Mouse (Mus musculus) layer of hippocampus, adult 8-10 months (tissue): ENCODE data around the gene Gm28305. TPM values are rescaled to one million over a fixed set of nuclear protein-coding genes. Genes with fewer than 3 reads are reported as not detected.
A peak's percentile ranks its signal among the peaks of the same experiment; 100 is the strongest.

ENCODE experiments used
- DNase-seq, 2 experiments: peaks; one replicate each; pipeline ENCODE4 v3.0.0; 2022; ENCODE audit warnings: low spot score in 2 of 2
- total RNA-seq, 4 experiments: library from RNA; stranded (reverse); gene quantifications; 2 replicates each; pipeline ENCODE4 v1.2.4; 2022

Gene Gm28305
- total RNA-seq, 4 experiments from 2014 or later: not detected

GRCm38 (mm10) chr9:104070241-104070640, 29.8 kb downstream of the Gm28305 start:
- DNase-seq: no peak

DNA sequence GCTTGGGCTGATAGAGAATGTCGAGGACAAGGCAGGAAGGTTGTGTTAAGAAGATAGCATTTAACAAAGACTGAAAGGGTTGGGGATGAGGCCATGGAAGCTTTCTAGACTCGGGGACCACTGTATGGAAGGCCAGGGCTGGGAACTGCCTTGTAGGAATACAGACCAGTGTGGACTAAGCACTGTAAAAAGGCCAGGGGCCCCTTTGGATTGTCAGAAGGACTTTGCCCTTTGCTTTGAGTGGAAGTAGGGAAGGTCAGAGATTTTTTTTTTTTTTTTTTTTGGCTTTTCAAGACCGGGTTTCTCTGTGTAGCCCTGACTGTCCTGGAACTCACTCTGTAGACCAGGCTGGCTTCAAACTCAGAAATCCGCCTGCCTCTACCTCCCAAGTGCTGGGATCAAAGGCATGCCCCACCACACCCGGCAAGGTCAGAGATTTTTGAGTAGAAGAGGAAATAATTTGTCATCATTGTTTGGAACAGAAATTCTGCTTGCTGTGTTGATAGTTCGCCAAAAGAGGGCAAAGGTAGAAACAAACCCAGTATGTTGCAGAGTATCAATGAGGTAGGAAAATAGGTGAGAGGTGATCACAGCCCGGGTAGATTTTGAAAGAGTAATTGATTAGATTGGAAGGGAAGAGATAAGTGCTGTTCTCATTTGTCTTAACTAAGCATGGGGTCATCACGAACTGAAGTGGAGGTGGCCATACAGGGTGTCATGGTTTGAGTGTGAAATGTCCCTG, 30.6 kb downstream of the Gm28305 start:
- DNase-seq: no peak

DNA sequence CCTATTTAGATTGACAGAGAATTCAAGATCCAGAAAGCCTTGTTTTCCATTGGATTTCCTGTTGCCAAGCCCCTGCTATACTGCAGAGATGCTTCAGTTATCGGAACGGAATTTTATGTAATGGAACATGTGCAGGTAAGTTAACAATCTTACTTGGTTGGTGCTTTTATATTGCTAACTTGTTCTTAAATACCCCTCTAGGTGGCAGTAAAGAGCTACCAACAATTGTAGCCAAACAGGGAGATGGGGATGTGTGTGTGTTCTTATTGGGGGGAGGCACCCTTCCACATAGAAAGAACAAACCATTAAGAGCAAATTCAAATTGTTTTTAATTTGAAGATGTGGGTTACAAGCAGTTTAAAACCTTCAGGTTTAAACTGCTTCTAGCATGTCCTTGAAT, 35.3 kb downstream of the Gm28305 start:
- DNase-seq: no peak

GRCm38 (mm10) chr9:104078780-104079179, 38.3 kb downstream of the Gm28305 start:
- no peak for DNase-seq

GRCm38 (mm10) chr9:104079379-104079778, 38.9 kb downstream of the Gm28305 start:
- peak in 1 of 2 experiments; percentile 37 for DNase-seq

GRCm38 (mm10) chr9:104080038-104080437, 39.6 kb downstream of the Gm28305 start:
- DNase-seq: no peak

DNA sequence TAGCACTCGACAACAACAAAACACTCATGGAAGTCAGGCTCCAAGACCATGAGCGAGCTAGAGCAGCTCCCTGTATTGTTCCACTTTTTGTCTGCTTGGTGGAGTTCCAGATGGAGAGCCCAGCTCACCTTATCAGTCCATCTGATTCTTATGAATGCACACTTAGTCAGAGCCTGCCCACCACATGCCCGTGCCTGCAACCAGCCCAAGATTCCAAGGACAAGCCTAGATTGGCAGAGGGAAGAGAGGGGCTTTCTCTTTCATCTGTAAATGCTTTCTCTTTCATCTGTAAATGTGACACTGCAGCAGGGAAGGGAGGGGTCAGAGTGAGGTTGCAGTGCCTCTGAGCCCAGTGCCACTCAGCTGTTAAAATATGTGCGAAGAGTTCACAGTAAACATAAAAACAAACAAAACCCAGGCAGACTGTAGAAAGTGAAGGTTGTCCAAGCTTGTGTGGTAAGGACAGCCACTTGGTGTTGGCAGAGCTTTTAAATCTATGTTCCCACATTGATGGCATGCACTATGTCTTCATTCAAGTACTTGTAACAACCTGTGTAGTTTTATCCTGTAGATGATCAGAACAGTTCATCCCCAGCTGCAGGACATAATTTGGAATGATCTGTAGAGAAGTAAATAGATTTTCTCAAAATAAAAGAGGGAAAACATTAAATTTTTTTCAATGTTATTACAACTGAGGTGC, 45.4 kb downstream of the Gm28305 start:
- DNase-seq: no peak

DNA sequence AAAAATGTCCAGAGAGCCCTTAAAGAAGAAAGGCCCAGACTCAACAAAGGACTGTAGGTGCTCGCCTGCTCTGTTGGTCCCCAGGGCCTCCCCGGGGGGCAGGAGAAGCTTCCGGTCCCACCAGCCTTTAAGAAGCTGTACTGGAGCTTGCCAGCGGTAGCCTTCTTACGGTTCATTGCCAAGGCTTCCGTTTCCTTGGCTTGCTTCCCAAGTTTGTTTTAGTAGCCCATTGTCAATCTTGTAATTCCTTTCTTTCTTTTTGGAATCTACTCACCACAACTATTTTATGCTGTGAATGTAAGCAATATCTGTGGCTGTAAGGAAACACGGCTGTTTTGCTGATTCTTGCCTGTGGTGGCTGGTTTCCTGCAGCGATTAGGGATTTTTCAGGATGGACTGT, 48.1 kb downstream of the Gm28305 start:
- peak in 1 of 2 experiments; percentile 11 for DNase-seq

- no peak for DNase-seq
Observed at GRCm38 (mm10) chr9:104092945-104093344, 52.5 kb downstream of the Gm28305 start.

DNA sequence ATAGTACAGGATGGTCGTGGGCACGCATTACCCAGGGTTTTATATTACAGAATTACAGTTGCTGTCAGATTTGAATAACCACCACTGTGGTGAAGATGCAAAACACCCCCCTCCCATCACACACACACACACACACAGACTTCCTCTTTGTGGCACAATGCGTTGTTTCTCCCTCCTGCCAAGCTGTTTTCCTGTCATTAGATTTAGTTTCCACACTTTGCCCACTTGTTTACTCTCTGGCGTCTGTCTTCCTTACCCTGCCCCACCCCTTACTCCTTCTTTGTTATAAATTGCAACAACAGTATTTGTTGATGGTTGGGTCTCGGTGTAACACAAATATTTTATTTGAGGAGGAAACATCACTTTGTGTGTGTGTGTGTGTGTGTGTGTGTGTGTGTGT, 57.8 kb downstream of the Gm28305 start:
- no peak for DNase-seq

GRCm38 (mm10) chr9:104099060-104099459, 58.6 kb downstream of the Gm28305 start:
- no peak for DNase-seq

- DNase-seq: no peak
Observed at GRCm38 (mm10) chr9:104100822-104101221, 60.4 kb downstream of the Gm28305 start.

- no peak for DNase-seq
Observed at GRCm38 (mm10) chr9:104101458-104101857, 61.0 kb downstream of the Gm28305 start.

GRCm38 (mm10) chr9:104102301-104102700, 61.8 kb downstream of the Gm28305 start:
- DNase-seq: no peak

GRCm38 (mm10) chr9:104102901-104103300, 62.4 kb downstream of the Gm28305 start:
- DNase-seq: no peak

DNA sequence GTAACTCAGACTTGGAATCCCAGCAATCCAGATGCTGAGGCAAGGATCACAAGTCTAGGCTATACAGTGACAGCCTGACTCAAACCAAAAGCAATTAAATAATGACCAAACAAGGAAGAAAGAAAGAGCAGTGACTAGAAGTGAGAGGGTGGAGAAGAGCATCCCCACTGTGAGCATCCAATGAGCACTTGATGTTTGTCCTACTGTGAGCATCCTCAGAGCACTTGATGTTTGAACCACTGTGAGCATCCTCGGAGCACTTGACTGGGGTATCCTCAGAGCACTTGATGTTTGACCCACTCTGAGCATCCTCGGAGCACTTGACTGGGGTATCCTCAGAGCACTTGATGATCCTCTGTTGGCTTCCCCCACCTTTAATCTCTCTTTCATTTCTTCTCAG, 64.5 kb downstream of the Gm28305 start:
- DNase-seq: no peak

DNA sequence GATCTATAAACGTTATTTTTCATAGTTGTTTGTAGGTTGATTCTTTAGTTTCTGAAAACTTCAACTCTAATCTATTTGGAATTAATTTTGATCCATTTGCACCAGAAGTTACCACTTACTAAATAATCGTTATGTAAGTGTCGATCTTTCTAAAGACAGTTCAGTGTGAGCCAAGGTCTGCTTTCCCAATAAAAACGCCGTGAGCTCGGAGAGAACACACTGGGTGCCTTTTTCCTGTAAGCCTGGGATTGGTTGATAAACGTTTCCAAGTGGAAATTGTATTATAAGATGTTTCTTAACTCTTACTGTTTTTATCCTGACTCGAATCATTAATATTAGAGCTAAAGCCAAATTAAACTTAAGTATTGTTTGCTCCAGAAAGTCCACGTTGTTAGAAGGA, 66.5 kb downstream of the Gm28305 start:
- DNase-seq: no peak

DNA sequence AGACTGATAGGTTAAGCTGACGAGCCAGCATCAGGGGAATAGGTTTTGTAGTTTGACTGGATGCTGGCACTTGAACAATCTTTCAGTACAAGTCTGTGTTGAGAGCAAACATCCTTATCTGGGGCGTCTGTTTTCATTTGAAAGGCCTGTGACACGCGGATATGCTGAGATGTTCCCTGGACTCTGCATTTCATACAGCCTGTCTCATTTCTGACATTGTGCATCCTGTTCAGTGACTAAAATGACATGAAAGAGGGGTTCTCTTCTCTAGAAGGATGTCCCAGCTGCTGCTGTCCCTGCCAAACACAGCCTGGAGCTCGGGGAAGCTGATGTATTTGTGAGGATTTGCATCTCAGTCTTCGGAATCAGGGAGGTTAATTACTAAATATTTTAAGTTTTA, 67.0 kb downstream of the Gm28305 start:
- no peak for DNase-seq

DNA sequence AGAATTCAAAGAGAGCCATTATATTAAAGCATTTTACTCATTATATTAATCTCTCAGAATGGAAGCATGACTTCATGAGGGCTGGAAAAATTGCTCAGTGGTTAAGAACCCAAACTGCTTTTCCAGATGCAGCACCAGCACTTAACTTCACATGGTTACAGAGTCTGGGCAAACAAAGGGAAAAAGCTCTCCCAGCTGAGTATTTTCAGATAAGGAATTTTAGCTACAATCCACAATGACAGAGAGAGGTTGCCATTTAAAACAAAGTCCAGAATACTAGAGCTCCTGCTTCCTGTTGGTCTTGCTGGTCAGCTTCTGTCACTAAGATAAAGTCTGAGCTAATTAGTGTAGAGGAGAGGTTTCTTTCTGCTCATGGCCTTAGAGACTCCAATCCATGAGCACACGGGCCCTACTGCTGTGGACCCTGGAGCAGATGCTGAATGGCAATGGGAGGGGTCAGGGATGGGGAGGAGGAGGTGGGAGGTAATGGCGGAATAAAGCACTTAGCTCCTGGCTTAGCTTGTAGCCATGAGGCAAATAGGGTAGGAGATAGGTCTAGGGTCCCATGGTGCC, 68.2 kb downstream of the Gm28305 start:
- DNase-seq: no peak

DNA sequence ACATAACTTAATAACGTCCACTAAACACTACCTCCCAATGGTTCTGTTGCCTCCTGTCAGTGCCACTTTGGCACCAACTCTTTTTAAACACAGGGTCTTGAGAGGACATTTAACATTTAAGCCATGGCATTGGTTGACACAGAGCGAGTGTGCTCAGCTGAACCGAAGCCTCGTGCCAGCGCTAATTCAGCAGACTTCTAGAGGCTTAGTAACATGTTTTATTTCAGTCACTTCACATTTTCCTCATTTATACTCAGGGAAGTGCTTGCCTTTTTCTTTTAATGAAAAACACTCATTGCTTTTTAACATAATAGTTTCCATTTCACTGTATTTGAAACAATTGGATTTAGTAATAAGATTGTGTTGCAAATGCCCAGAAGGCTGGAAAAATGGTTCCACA, 68.7 kb downstream of the Gm28305 start:
- no peak for DNase-seq

DNA sequence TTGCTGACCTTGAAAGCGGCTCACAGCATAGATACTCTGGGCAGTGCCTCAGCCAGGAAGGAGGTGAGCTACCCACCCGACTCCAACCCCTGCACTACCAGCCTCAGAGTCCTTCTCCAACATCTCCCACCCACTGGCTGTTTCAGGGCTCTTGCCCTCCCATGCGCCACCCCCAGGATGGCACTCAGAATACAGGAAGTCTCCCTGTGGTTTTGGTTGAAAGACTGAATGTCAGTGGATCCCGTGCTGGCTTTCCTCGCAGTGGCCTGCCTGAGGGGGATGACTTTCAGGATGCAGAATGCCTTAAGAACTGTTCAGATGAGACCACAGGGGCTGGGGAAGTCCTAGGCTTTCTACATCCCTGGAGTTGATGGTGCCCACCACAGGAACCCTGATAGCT, 82.6 kb downstream of the Gm28305 start:
- no peak for DNase-seq

DNA sequence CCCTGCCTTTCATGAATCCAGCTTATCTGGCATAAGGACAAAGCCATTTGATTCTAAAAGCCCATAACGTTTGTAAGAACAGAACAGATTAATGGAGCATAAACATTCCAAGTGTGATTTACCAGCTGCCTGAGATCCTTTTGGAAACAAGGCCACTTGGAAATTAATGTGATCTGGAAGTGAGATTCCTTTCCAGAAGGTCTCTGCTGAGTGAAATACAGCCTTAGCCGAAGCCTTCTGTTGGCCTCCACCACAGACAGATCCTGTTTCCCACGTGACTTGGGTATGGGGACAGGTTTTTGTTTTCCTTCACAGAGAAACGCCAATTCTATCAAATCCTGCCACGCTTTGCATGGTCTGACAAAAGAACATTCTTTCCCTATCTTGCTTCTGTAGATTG, 83.2 kb downstream of the Gm28305 start:
- peak in 1 of 2 experiments; percentile 17 for DNase-seq
